Mouse (Mus musculus) limb, embryonic 15.5 days (tissue): Measurements from ENCODE around the gene Arl15. TPM values are rescaled to one million over a fixed set of nuclear protein-coding genes. Genes with fewer than 3 reads are reported as not detected.

Experiments
- ATAC-seq: fragments of 200-750 bp; cut with Nextera tagmentation; 2 replicates; pipeline ENCODE4 v1.8.0; 2017; ENCODE audit warnings: low read depth, moderate TSS enrichment; ENCODE audit not compliant: insufficient number of reproducible peaks, low FRiP score, low TSS enrichment
- H3K27ac ChIP-seq: fragments of 300-500 bp; sonication (generic); 2 replicates; pipeline ENCODE4 v1.5.1; 2015; ENCODE audit warnings: moderate library complexity, mild to moderate bottlenecking, inconsistent platforms
- H3K27me3 ChIP-seq: fragments of 300-500 bp; sonication (generic); 2 replicates; pipeline ENCODE4 v1.6.1; 2015; ENCODE audit warnings: inconsistent platforms
- H3K36me3 ChIP-seq: fragments of 300-500 bp; sonication (generic); 2 replicates; pipeline ENCODE4 v1.6.1; 2015; ENCODE audit warnings: inconsistent platforms
- H3K4me1 ChIP-seq: fragments of 300-500 bp; sonication (generic); 2 replicates; pipeline ENCODE4 v1.6.1; 2015; ENCODE audit warnings: inconsistent platforms
- H3K4me2 ChIP-seq: fragments of 300-500 bp; sonication (generic); 2 replicates; pipeline ENCODE4 v1.6.1; 2015; ENCODE audit warnings: mild to moderate bottlenecking, inconsistent platforms
- H3K4me3 ChIP-seq: fragments of 300-500 bp; sonication (generic); 2 replicates; pipeline ENCODE4 v1.5.1; 2015; ENCODE audit warnings: mild to moderate bottlenecking, inconsistent platforms
- H3K9ac ChIP-seq: fragments of 300-500 bp; sonication (generic); 2 replicates; pipeline ENCODE4 v1.6.1; 2015; ENCODE audit warnings: inconsistent platforms
- H3K9me3 ChIP-seq: fragments of 300-500 bp; sonication (generic); 2 replicates; pipeline ENCODE4 v1.6.1; 2016; ENCODE audit warnings: inconsistent platforms
- WGBS: fragments of 180-500 bp; shearing (Covaris S2); methylation state at CpG from one replicate; pipeline ENCODE4 v1.1.7; 2015; 5-methylcytosine and 5-hydroxymethylcytosine counted together
- polyA plus RNA-seq: library from polyadenylated mRNA; unstranded; fragments of >200 nt; fragmentation: Nextera tagmentation; extraction: Ambion mirVana; gene quantifications from 2 replicates; pipeline ENCODE4 v1.2.1, GENCODE M21; 2015

Arl15 gene
- polyA plus RNA-seq, 1 experiment from 2014 or later = 10.8 TPM

DNA sequence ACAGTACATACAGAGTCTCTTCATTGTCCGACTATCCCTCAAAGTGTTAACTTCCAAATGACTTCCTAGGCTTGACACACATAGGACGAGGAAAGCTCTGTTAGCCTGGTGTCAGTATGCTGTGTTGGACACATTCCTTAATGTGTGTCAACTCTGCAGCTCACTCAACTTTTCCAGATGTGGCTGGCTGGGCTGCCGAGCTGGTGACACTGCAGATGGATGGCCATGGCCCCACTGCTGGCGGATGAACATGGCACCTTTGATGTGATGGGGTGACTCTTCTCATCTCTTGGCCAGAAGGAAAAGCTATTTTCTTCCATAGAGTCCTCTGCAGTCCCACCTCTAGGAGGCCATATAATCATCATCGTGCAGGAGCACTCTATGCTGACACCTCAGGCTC, 375.8 kb downstream of the Arl15 start:
- H3K4me1 ChIP-seq = peaks cover 7% of the 10 kb centered on the region; the same call in 1 of the 2 replicates
- no peak overlapping the region for H3K4me2 ChIP-seq
- no peaks in the 10 kb centered on the region for H3K27me3 ChIP-seq
- H3K36me3 ChIP-seq = no peaks in the 10 kb centered on the region
- WGBS = 68% methylated on average over 5 of the region's 5 CpGs
- no peak for ATAC-seq
- H3K4me3 ChIP-seq = no peak overlapping the region
- no peak overlapping the region for H3K9ac ChIP-seq
- no peaks in the 10 kb centered on the region for H3K9me3 ChIP-seq
- H3K27ac ChIP-seq = no peak overlapping the region

DNA sequence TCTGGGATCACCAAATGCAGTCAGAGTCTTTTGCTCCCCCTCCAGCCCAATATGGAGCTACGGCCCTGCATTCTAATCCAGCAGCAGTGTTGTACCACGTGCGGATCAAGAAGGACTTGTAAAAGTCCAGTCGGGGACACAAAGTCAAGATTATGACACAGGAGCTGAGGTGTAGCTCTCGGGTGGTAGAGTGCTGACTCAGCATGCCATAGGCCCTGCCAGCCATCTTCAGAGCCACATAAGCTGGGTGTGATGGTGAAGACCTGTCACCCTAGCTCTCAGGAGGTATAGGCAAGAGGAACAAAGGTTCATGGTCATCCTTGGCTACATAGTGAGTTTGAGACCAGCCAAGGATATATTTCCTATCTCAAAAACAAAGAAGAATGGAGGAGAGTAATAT, 377.2 kb downstream of the Arl15 start:
- Histone ChIP-seq H3K4me2 (no peak overlapping the region), H3K4me1 (peaks cover 7% of the 10 kb centered on the region; the same call in 1 of the 2 replicates), H3K27me3 (no peaks in the 10 kb centered on the region), H3K27ac (no peak overlapping the region), H3K9ac (no peak overlapping the region), H3K9me3 (no peaks in the 10 kb centered on the region), H3K36me3 (no peaks in the 10 kb centered on the region), H3K4me3 (no peak overlapping the region)
- 81% methylated on average over 5 of the region's 5 CpGs for WGBS
- ATAC-seq = no peak

DNA sequence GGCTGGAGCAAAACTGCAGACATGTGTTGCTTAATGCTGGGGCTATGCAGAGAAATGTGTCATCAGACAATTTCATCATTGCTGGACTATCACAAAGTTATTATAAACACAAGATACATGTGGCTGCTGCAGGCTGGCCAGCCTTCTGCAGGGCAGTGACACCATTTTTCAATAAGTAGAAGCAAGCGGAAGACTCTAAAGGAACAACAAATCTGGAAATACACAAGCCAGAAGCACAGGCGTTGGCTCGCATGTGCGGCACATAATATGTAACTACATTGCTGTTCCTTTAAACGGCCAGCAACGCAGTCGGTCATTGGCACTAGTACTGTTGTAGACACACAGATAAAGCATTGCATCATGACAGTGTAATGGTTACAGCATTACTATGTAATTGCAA, 393.8 kb downstream of the Arl15 start:
- Histone ChIP-seq H3K9me3 (no peaks in the 10 kb centered on the region), H3K9ac (no peak overlapping the region), H3K27ac (no peak overlapping the region), H3K4me2 (no peak overlapping the region), H3K27me3 (no peaks in the 10 kb centered on the region), H3K4me1 (no peaks in the 10 kb centered on the region), H3K36me3 (no peaks in the 10 kb centered on the region), H3K4me3 (no peak overlapping the region)
- WGBS = 90% methylated on average over 7 of the region's 7 CpGs
- no peak for ATAC-seq

DNA sequence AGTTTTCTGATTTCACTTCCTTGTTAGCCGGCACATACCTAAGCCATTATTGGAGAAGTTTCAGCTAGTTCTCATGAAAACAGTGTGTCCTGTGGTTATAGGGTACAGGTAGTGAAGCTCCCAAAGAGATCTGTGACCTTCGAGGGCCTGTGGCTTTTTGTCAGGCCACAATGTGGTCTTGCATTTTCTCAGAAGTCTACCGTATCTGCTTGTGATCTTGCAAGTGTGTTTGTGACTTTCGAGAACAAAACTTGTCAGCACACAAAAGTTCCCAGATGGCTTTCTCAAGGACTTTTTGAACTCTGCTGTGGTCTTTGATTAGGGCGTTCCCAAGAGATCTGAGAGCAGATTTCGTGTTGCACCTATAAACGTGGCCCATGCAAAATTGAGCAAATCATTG, 394.5 kb downstream of the Arl15 start:
- Histone ChIP-seq H3K4me1 (no peaks in the 10 kb centered on the region), H3K27ac (no peak overlapping the region), H3K4me3 (no peak overlapping the region), H3K36me3 (no peaks in the 10 kb centered on the region), H3K9ac (no peak overlapping the region), H3K27me3 (no peaks in the 10 kb centered on the region), H3K4me2 (no peak overlapping the region), H3K9me3 (no peaks in the 10 kb centered on the region)
- ATAC-seq = no peak
- WGBS = 79% methylated on average over 7 of the region's 7 CpGs

DNA sequence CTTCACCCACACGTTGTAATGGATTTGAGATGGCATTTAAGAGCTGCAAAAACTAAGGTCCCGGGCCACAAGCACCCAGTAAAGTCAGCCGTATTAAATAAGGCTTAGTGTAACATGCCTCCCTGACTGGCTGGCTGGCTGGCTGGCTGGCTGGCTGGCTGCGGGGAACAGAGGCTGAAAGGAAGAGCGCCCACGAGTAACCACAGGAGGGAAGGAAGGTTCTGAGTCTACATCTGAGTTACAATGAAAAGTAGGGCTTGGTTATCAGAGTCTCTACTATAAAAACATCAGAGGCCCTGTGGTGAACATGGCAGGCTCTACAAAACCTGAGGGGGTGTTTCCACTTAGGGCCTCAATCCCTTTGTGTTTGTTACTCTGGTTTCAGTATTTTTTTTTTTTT, 395.1 kb downstream of the Arl15 start:
- no peak for ATAC-seq
- 59% methylated on average over 6 of the region's 6 CpGs for WGBS

DNA sequence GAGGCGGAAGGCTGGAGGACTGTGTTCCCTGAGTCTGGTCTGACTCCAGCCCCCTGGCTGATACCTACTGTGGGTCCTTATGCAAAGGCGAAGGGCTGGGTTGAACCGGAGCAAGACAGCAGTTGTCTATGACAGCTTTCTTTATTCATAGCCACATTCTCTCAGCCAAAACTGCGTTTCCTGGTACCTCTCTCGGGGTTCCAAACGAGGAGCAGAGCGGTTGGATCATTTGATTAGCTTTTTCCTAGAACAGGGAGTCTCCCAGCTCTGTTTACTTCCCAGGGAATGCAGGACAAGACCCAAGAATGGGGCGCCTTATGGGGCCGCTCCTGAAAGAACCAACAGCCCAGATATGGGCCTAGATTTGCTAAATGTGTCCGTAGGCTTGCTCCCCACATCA, 396.6 kb downstream of the Arl15 start:
- no peak overlapping the region for H3K27ac ChIP-seq
- no peaks in the 10 kb centered on the region for H3K27me3 ChIP-seq
- WGBS = 77% methylated on average over 10 of the region's 10 CpGs
- no peak overlapping the region for H3K4me2 ChIP-seq
- H3K9me3 ChIP-seq = no peaks in the 10 kb centered on the region
- H3K36me3 ChIP-seq = no peaks in the 10 kb centered on the region
- no peaks in the 10 kb centered on the region for H3K4me1 ChIP-seq
- H3K9ac ChIP-seq = no peak overlapping the region
- no peak for ATAC-seq
- no peak overlapping the region for H3K4me3 ChIP-seq

More for the DNA sequence above, 395.1 kb downstream of the Arl15 start:
- Histone ChIP-seq H3K9me3 (no peaks in the 10 kb centered on the region), H3K4me1 (no peaks in the 10 kb centered on the region), H3K36me3 (no peaks in the 10 kb centered on the region), H3K27me3 (no peaks in the 10 kb centered on the region), H3K4me3 (no peak overlapping the region), H3K27ac (no peak overlapping the region), H3K9ac (no peak overlapping the region), H3K4me2 (no peak overlapping the region)

DNA sequence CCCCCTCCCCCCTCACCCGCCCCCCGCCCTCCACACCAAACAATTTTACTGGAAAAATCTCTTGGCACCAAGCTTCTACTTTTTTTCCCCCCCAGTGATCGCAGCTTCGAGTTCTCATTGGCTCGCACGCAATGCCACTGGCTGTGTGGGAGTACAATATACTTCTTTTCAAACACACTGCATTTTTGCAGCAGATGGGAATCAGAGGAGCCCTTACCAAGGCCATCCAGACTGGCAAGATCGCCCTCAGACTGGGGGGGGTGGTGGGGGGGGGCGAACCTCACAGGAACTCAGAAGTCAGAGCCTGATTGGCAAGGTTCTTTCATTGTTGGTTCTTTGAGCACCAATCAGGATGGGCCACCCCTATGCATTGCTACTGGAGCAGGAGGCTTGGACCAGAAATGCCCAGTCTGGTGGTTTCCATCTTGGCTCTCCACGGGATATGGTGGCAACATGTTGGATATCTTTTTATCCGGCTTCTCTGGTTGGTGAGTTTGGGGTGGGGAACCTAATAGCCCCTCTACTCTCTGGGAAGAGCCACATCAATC, 404.0 kb downstream of the Arl15 start:
- H3K9me3 ChIP-seq = no peaks in the 10 kb centered on the region
- no peaks in the 10 kb centered on the region for H3K27me3 ChIP-seq
- no peak for ATAC-seq
- no peak overlapping the region for H3K4me3 ChIP-seq
- peaks cover 27% of the 10 kb centered on the region for H3K4me1 ChIP-seq
- no peak overlapping the region for H3K27ac ChIP-seq
- 88% methylated on average over 10 of the region's 10 CpGs for WGBS
- no peak overlapping the region for H3K9ac ChIP-seq
- H3K4me2 ChIP-seq = no peak overlapping the region
- H3K36me3 ChIP-seq = no peaks in the 10 kb centered on the region

DNA sequence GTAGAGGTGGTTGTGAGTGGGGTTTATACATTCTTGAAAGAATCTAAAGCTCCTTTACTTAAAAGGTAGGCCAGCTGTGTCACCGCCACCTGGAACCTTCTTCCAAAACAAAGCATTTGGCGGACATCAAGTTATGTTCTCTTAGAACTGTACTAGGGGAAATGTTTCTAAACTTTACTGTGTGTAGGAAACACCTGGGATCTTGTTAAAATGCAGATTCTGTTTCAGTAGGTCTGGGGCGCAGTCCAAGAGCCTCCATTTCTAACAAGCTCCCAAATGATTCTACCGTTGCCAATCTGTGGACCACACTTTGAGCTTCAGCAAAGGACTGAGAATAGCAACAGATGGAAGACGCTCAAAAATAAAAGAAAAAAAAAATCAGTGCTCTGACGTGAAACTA, 405.4 kb downstream of the Arl15 start:
- ATAC-seq = peak; percentile 61

DNA sequence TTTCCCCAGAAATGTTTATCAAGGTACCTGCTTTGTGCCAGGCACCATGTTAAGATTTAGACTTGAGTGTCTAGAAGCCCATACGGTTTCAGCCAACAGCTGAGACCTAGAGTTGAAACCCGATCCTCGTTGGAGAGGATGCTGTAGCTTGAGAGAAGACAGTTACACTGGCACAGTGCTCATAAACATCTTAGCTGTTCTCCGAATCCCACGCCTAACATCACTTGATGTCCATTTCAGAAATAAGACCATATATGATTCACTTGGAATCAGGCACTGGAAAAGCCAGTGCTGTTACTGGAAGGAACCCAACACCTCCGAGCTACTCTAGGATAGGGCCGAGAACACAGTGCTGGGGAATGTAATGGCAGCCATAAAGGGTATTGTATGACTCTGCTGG, 406.2 kb downstream of the Arl15 start:
- Histone ChIP-seq H3K27ac (no peak overlapping the region), H3K4me1 (peaks cover 27% of the 10 kb centered on the region), H3K9ac (no peak overlapping the region), H3K4me3 (no peak overlapping the region), H3K27me3 (no peaks in the 10 kb centered on the region), H3K36me3 (no peaks in the 10 kb centered on the region), H3K4me2 (no peak overlapping the region), H3K9me3 (no peaks in the 10 kb centered on the region)
- no peak; the same call in 1 of the 2 replicates for ATAC-seq
- whole genome bisulfite sequencing = 56% methylated on average over 7 of the region's 7 CpGs

More for the DNA sequence above, 405.4 kb downstream of the Arl15 start:
- Histone ChIP-seq H3K9me3 (no peaks in the 10 kb centered on the region), H3K27ac (0 out of 2 replicates have a peak overlapping the region, but pooled peaks have one; percentile 4), H3K9ac (no peak overlapping the region), H3K4me3 (no peak overlapping the region), H3K4me2 (no peak overlapping the region), H3K27me3 (no peaks in the 10 kb centered on the region), H3K4me1 (peaks cover 27% of the 10 kb centered on the region), H3K36me3 (no peaks in the 10 kb centered on the region)
- WGBS = 45% methylated on average over 6 of the region's 6 CpGs

DNA sequence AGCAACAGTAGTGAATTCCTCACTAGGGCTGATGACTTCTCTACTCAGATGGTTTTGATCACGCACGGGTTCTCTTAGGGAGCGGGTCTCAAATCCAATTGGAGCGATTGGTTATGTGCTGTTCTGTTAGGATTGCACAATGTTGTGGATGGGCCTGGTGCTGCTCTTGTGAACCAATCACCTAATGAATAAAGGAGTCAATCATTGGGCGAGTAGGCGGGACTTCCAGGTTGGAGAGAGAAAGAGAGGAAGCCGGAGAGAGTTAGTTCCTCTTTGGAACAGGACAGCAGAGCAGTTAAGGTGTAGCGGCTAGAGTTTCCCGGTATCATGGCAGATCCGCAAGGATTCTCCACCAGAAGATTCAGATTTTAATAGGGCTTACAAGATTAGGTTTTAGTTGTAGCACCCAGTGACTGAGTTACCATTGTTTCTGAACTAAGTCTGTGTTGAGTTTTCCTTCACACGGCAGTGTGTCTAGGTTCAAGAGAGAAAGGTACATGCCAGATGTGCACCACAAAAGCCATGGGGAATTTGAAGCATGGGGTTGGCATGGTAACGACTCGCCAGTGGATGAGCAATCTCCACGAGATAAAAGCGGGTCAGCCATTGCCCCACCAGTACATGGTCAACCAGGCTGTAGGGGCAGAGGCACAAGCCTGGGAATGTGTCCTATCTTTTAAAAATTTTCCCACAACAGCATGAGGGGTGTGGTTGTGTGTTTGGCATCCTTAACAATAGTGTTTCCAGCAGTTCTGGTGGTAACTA, 408.7 kb downstream of the Arl15 start:
- H3K9me3 ChIP-seq = no peaks in the 10 kb centered on the region
- no peaks in the 10 kb centered on the region for H3K27me3 ChIP-seq
- no peaks in the 10 kb centered on the region for H3K36me3 ChIP-seq
- 90% methylated on average over 15 of the region's 15 CpGs for WGBS
- peaks cover 27% of the 10 kb centered on the region for H3K4me1 ChIP-seq
- ATAC-seq = no peak
- no peak overlapping the region for H3K9ac ChIP-seq
- no peak overlapping the region for H3K4me3 ChIP-seq
- no peak overlapping the region for H3K4me2 ChIP-seq
- no peak overlapping the region for H3K27ac ChIP-seq
